Mouse (Mus musculus): ENCODE results near the gene Nemp1. TPM values are rescaled to one million over a fixed set of nuclear protein-coding genes. Genes with fewer than 3 reads are reported as not detected.

Nemp1 gene
- polyA plus RNA-seq, 1 experiment from 2014 or later: 11.2 TPM

GRCm38 (mm10) chr10:127744661-127745060 is 78.0 kb downstream of the Nemp1 start:
- H3K27ac ChIP-seq (replicated peaks; ENCODE audit: low read depth, low read length): no peak overlapping the region
- H3K9me3 ChIP-seq (ENCODE audit: control insufficient read depth, low read length): no peaks in the 10 kb centered on the region
- no peak overlapping the region for H3K9ac ChIP-seq (ENCODE audit: low read depth, low read length)
- peaks cover 8% of the 10 kb centered on the region; the same call in 1 of the 2 replicates for H3K4me1 ChIP-seq (ENCODE audit: control insufficient read depth, insufficient read depth, low read length)
- no peak overlapping the region for H3K4me3 ChIP-seq (ENCODE audit: low read depth, low read length)
- ATAC-seq (ENCODE audit: low read depth) (no peak), DNase-seq (ENCODE audit: low spot score) (no peak)
- H3K4me2 ChIP-seq (ENCODE audit: low read depth, low read length): no peak overlapping the region
- H3K36me3 ChIP-seq (ENCODE audit: control insufficient read depth, insufficient read depth, low read length): peaks cover 69% of the 10 kb centered on the region
- 62% methylated on average over 5 of the region's 5 CpGs for WGBS
- no peaks in the 10 kb centered on the region for H3K27me3 ChIP-seq (replicated peaks; ENCODE audit: control insufficient read depth, insufficient read depth, low read length)

- H3K4me2 ChIP-seq (ENCODE audit: low read depth, low read length): no peak overlapping the region
- peaks cover 69% of the 10 kb centered on the region for H3K36me3 ChIP-seq (ENCODE audit: control insufficient read depth, insufficient read depth, low read length)
- 64% methylated on average over 5 of the region's 5 CpGs for WGBS
- H3K9ac ChIP-seq (ENCODE audit: low read depth, low read length): no peak overlapping the region
- no peaks in the 10 kb centered on the region for H3K27me3 ChIP-seq (replicated peaks; ENCODE audit: control insufficient read depth, insufficient read depth, low read length)
- no peak overlapping the region for H3K4me3 ChIP-seq (ENCODE audit: low read depth, low read length)
- no peak for DNase-seq (ENCODE audit: low spot score)
- ATAC-seq (ENCODE audit: low read depth): no peak
- no peaks in the 10 kb centered on the region for H3K9me3 ChIP-seq (ENCODE audit: control insufficient read depth, low read length)
- H3K27ac ChIP-seq (replicated peaks; ENCODE audit: low read depth, low read length): no peak overlapping the region
- 0 out of 2 replicates have a peak, but pooled peaks cover under 1% of the 10 kb centered on the region for H3K4me1 ChIP-seq (ENCODE audit: control insufficient read depth, insufficient read depth, low read length)
These were observed 79.2 kb downstream of the Nemp1 start for GRCm38 (mm10) chr10:127745886-127746285.

GRCm38 (mm10) chr10:127747254-127747653 is 80.6 kb downstream of the Nemp1 start:
- Histone ChIP-seq H3K36me3 (ENCODE audit: control insufficient read depth, insufficient read depth, low read length) (peaks cover 58% of the 10 kb centered on the region), H3K4me1 (ENCODE audit: control insufficient read depth, insufficient read depth, low read length) (no peaks in the 10 kb centered on the region), H3K27ac (replicated peaks; ENCODE audit: low read depth, low read length) (no peak overlapping the region), H3K9ac (ENCODE audit: low read depth, low read length) (no peak overlapping the region), H3K9me3 (ENCODE audit: control insufficient read depth, low read length) (no peaks in the 10 kb centered on the region), H3K4me3 (ENCODE audit: low read depth, low read length) (no peak overlapping the region), H3K27me3 (replicated peaks; ENCODE audit: control insufficient read depth, insufficient read depth, low read length) (no peaks in the 10 kb centered on the region), H3K4me2 (ENCODE audit: low read depth, low read length) (no peak overlapping the region)
- WGBS: 81% methylated on average over 8 of the region's 8 CpGs
- ATAC-seq (ENCODE audit: low read depth) (no peak), DNase-seq (ENCODE audit: low spot score) (no peak)

- Histone ChIP-seq H3K9me3 (ENCODE audit: control insufficient read depth, low read length) (no peaks in the 10 kb centered on the region), H3K9ac (ENCODE audit: low read depth, low read length) (no peak overlapping the region), H3K36me3 (ENCODE audit: control insufficient read depth, insufficient read depth, low read length) (peaks cover 41% of the 10 kb centered on the region), H3K27me3 (replicated peaks; ENCODE audit: control insufficient read depth, insufficient read depth, low read length) (no peaks in the 10 kb centered on the region), H3K27ac (replicated peaks; ENCODE audit: low read depth, low read length) (no peak overlapping the region), H3K4me1 (ENCODE audit: control insufficient read depth, insufficient read depth, low read length) (no peaks in the 10 kb centered on the region), H3K4me2 (ENCODE audit: low read depth, low read length) (peak overlapping the region; percentile 37; the same call in 1 of the 2 replicates), H3K4me3 (ENCODE audit: low read depth, low read length) (no peak overlapping the region)
- ATAC-seq (ENCODE audit: low read depth): no peak
- DNase-seq (ENCODE audit: low spot score): no peak
- WGBS: 6% methylated on average over 7 of the region's 8 CpGs
These were observed 82.3 kb downstream of the Nemp1 start for GRCm38 (mm10) chr10:127748847-127749612.

- 59% methylated on average over 24 of the region's 24 CpGs for WGBS
- Histone ChIP-seq H3K4me1 (ENCODE audit: control insufficient read depth, insufficient read depth, low read length) (no peaks in the 10 kb centered on the region), H3K27ac (replicated peaks; ENCODE audit: low read depth, low read length) (no peak overlapping the region), H3K4me3 (ENCODE audit: low read depth, low read length) (no peak overlapping the region), H3K27me3 (replicated peaks; ENCODE audit: control insufficient read depth, insufficient read depth, low read length) (no peaks in the 10 kb centered on the region), H3K9ac (ENCODE audit: low read depth, low read length) (no peak overlapping the region; the same call in 1 of the 2 replicates), H3K9me3 (ENCODE audit: control insufficient read depth, low read length) (no peaks in the 10 kb centered on the region), H3K36me3 (ENCODE audit: control insufficient read depth, insufficient read depth, low read length) (peaks cover 28% of the 10 kb centered on the region), H3K4me2 (ENCODE audit: low read depth, low read length) (peak overlapping the region; percentile 37)
- ATAC-seq (ENCODE audit: low read depth): no peak
- DNase-seq (ENCODE audit: low spot score): no peak
These were observed 83.6 kb downstream of the Nemp1 start for GRCm38 (mm10) chr10:127750136-127750777.

Other genes starting within 250 kb of the Nemp1 start
- 5.0 and 5.2 TPM in 2 replicates for gene Stac3, start 165.2 kb upstream of the Nemp1 start, polyA plus RNA-seq (2014; fragmentation: Nextera tagmentation; extraction: Ambion mirVana)
- 57.7 and 91.9 TPM in 2 replicates for gene Ndufa4l2, start 151.9 kb upstream of the Nemp1 start, polyA plus RNA-seq (2014; fragmentation: Nextera tagmentation; extraction: Ambion mirVana)
- 80.0 and 89.4 TPM in 2 replicates for gene Shmt2, start 144.5 kb upstream of the Nemp1 start, polyA plus RNA-seq (2014; fragmentation: Nextera tagmentation; extraction: Ambion mirVana)
- gene Nxph4, start 132.3 kb upstream of the Nemp1 start, polyA plus RNA-seq (2014; fragmentation: Nextera tagmentation; extraction: Ambion mirVana): 5.2 and 6.1 TPM in 2 replicates
- 137 and 145 TPM in 2 replicates for gene Lrp1, start 45.8 kb upstream of the Nemp1 start, polyA plus RNA-seq (2014; fragmentation: Nextera tagmentation; extraction: Ambion mirVana)
- gene Stat6, start 23.9 kb upstream of the Nemp1 start, polyA plus RNA-seq (2014; fragmentation: Nextera tagmentation; extraction: Ambion mirVana): 22.9 and 23.1 TPM in 2 replicates
- gene Nab2, start 1.7 kb downstream of the Nemp1 start, polyA plus RNA-seq (2014; fragmentation: Nextera tagmentation; extraction: Ambion mirVana): 15.2 and 16.1 TPM in 2 replicates
- 0.75 and 1.2 TPM in 2 replicates for gene Myo1a, start 38.3 kb downstream of the Nemp1 start, polyA plus RNA-seq (2014; fragmentation: Nextera tagmentation; extraction: Ambion mirVana)
- gene Tac2, start 57.6 kb downstream of the Nemp1 start, polyA plus RNA-seq (2014; fragmentation: Nextera tagmentation; extraction: Ambion mirVana): 0.54 TPM in 1 of 2 replicates, not detected in the other
- gene Zbtb39, start 72.6 kb downstream of the Nemp1 start, polyA plus RNA-seq (2014; fragmentation: Nextera tagmentation; extraction: Ambion mirVana): 3.1 and 3.7 TPM in 2 replicates
- 0.63 and 0.67 TPM in 2 replicates for gene Gpr182, start 84.8 kb downstream of the Nemp1 start, polyA plus RNA-seq (2014; fragmentation: Nextera tagmentation; extraction: Ambion mirVana)
- gene Rdh1, start 92.8 kb downstream of the Nemp1 start, polyA plus RNA-seq (2014; fragmentation: Nextera tagmentation; extraction: Ambion mirVana): 0.10 and 0.11 TPM in 2 replicates
- gene Rdh16f1, start 92.9 kb downstream of the Nemp1 start, polyA plus RNA-seq (2014; fragmentation: Nextera tagmentation; extraction: Ambion mirVana): 0.29 TPM in 1 of 2 replicates, not detected in the other
- 0.38 TPM in 1 of 2 replicates, not detected in the other for gene Rdh9, start 109.5 kb downstream of the Nemp1 start, polyA plus RNA-seq (2014; fragmentation: Nextera tagmentation; extraction: Ambion mirVana)
- not detected in 2 replicates for gene Rdh16, start 134.3 kb downstream of the Nemp1 start, polyA plus RNA-seq (2014; fragmentation: Nextera tagmentation; extraction: Ambion mirVana)
- gene Rdh19, start 183.0 kb downstream of the Nemp1 start, polyA plus RNA-seq (2014; fragmentation: Nextera tagmentation; extraction: Ambion mirVana): not detected in 2 replicates
- not detected in 2 replicates for gene Rdh16f2, start 199.6 kb downstream of the Nemp1 start, polyA plus RNA-seq (2014; fragmentation: Nextera tagmentation; extraction: Ambion mirVana)
- gene Rdh7, start 221.9 kb downstream of the Nemp1 start, polyA plus RNA-seq (2014; fragmentation: Nextera tagmentation; extraction: Ambion mirVana): not detected in 2 replicates
- gene Sdr9c7, start 231.6 kb downstream of the Nemp1 start, polyA plus RNA-seq (2014; fragmentation: Nextera tagmentation; extraction: Ambion mirVana): 0.77 and 1.1 TPM in 2 replicates